Mouse (Mus musculus): ENCODE measurements around the gene Rad9a.

- TF ChIP-seq CTCF (IDR thresholded peaks at IDR 0.05; ENCODE audit: low read depth, low read length), result no peak
- no peak for TF ChIP-seq POLR2A (IDR thresholded peaks at IDR 0.05; ENCODE audit: borderline replicate concordance, low read depth, low read length)
Observed at GRCm38 (mm10) chr19:4218784-4219183, 17.3 kb upstream of the Rad9a start.

Measured in bone marrow macrophage, adult 2 months (primary cell).